Mouse (Mus musculus) spleen, adult 2 months (tissue): ENCODE measurements at regions not wholly inside any gene's neighbourhood (a gene's known extent, or its start where the extent isn't known, plus 50 kb on each side); places are given as distances from the start of the nearest gene placed in this dataset.

Source experiments
- CTCF ChIP-seq: fragments of 200-500 bp; IDR thresholded peaks from 2 replicates; pipeline ENCODE4 v1.5.1; 2011; ENCODE audit warnings: mild to moderate bottlenecking, inconsistent platforms; ENCODE audit not compliant: insufficient read depth, insufficient read length, insufficient replicate concordance; ENCODE audit errors: extremely low read depth
- POLR2A ChIP-seq: fragments of 200-500 bp; IDR thresholded peaks from 2 replicates; pipeline ENCODE4 v1.6.1; 2011; ENCODE audit warnings: low read depth, low read length, inconsistent platforms

DNA sequence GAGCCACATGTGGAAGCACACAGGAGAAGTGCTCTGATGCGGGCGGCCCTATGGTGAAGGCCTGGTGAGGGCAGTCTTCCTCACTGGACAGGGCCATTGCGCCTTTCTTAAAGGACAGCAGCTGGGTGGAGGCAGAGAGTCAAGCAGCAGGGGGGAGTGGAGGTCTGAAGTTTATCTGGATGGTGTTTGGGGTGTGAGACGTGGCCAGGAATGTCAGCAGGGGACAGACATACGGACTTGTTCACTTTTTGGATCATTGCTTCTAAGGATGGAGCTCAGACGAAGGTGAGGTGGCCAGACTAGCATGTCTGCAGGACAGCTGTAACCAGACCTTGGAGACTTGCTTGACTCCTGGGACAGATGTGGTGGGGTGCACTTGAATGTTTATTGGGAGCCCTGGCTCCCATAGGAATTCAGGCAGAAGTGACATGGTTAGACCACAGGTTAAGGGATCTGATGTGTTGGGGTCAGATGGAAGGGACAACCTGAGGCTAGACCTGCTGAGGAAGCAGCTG, 86.0 kb upstream of the Gm26897 start:
- no peak for TF ChIP-seq CTCF
- TF ChIP-seq POLR2A: no peak
